Mouse (Mus musculus) lung, adult 2 months (tissue): ENCODE data around the gene Cdk5rap1.

Experiments
- CTCF ChIP-seq: fragments of 200-500 bp; IDR thresholded peaks from 2 replicates; pipeline ENCODE4 v1.5.1; 2011; ENCODE audit warnings: mild to moderate bottlenecking, low read length, control low read depth; ENCODE audit not compliant: insufficient read depth
- POLR2A ChIP-seq: fragments of 200-500 bp; IDR thresholded peaks from 2 replicates; pipeline ENCODE4 v1.6.1; 2011; ENCODE audit warnings: low read depth, mild to moderate bottlenecking, control low read depth, low read length, borderline replicate concordance; ENCODE audit errors: extremely low read depth

DNA sequence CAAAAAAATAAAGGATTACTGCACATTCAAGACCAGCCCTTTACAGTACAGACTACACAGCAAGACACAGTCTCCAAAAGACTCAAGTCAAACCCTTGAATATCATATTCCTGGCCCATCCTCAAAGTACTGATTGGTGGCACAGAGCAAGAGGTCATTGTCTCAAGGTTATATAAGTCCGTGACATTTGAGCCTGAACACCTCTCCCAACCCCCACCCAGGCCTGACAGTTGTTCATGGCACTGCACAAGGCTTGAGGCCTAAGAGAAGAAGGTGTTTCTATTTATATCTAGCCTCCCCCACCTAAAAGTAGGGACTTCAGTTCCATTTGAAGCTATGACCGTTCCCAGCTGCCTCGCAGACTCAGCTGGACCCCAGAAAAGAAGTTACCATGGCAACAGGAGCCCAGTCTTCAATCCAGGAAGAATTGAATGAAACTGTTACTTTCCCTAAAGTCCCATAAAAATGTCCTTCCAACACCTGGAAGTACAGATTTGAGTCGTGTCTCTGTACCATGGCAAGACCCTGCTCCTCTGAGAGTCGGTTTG lies 32.7 kb upstream of the Cdk5rap1 start:
- TF ChIP-seq CTCF: no peak
- no peak for TF ChIP-seq POLR2A
